Mouse (Mus musculus) layer of hippocampus, adult 9-11 months (tissue): ENCODE measurements at regions not wholly inside any gene's neighbourhood (a gene's known extent, or its start where the extent isn't known, plus 50 kb on each side); places are given as distances from the start of the nearest gene placed in this dataset.

Source experiments
- DNase-seq: peaks from one replicate; pipeline ENCODE4 v3.0.0; 2022

- DNase-seq: no peak
Measured at GRCm38 (mm10) chr19:34421171-34421570, 53.8 kb downstream of the Ch25h start.

- DNase-seq: no peak
Measured at GRCm38 (mm10) chr19:34420293-34420792, 54.6 kb downstream of the Ch25h start.

GRCm38 (mm10) chr19:34407176-34407575 is 67.8 kb downstream of the Ch25h start:
- no peak for DNase-seq

GRCm38 (mm10) chr19:34406710-34407109 is 68.3 kb downstream of the Ch25h start:
- DNase-seq: no peak

GRCm38 (mm10) chr19:34396276-34396675 is 78.7 kb downstream of the Ch25h start:
- DNase-seq: no peak

GRCm38 (mm10) chr19:34389940-34390339 is 85.0 kb downstream of the Ch25h start:
- DNase-seq: peak; percentile 37

- DNase-seq: no peak
Measured at GRCm38 (mm10) chr19:34382551-34382950, 92.1 kb downstream of the Fas start.
